Mouse (Mus musculus) MN1 (cell line): Measurements from ENCODE around the gene Eif4enif1.
"Not testable (repeated sequence)": the region's sequence is repeated elsewhere in the genome, so short reads cannot be mapped to it uniquely, and the experiment has no call there.

ENCODE experiments used
- DNase-seq: peaks from one replicate; pipeline ENCODE4 v3.0.0-alpha.2; 2016; ENCODE audit warnings: low spot score

Gene Eif4enif1

GRCm38 (mm10) chr11:3181971-3182370 is 20.2 kb upstream of the Eif4enif1 start:
- DNase-seq: not testable (repeated sequence)

- DNase-seq: peak; percentile 20
Observed at GRCm38 (mm10) chr11:3182707-3183106, 19.5 kb upstream of the Eif4enif1 start.

- DNase-seq: no peak
Observed at GRCm38 (mm10) chr11:3193363-3193762, 8.8 kb upstream of the Eif4enif1 start, which contains the start of gene Sfi1. Gene Sfi1, minus strand, starts transcription at chr11:3193463.

GRCm38 (mm10) chr11:3200636-3201035 is 1.6 kb upstream of the Eif4enif1 start:
- not testable (repeated sequence) for DNase-seq

- DNase-seq: peak; percentile 45
Observed at GRCm38 (mm10) chr11:3201326-3202230, 614 bp upstream of the Eif4enif1 start.

GRCm38 (mm10) chr11:3202781-3203441 is 719 bp downstream of the Eif4enif1 start:
- DNase-seq: peak; percentile 77

GRCm38 (mm10) chr11:3203771-3204170 is 1.6 kb downstream of the Eif4enif1 start:
- peak; percentile 27 for DNase-seq

GRCm38 (mm10) chr11:3205207-3205606 is 3.0 kb downstream of the Eif4enif1 start:
- no peak for DNase-seq

GRCm38 (mm10) chr11:3206783-3207182 is 4.6 kb downstream of the Eif4enif1 start:
- no peak for DNase-seq

- no peak for DNase-seq
Observed at GRCm38 (mm10) chr11:3212526-3212925, 10.3 kb downstream of the Eif4enif1 start.

GRCm38 (mm10) chr11:3223105-3223504 is 20.9 kb downstream of the Eif4enif1 start:
- no peak for DNase-seq

GRCm38 (mm10) chr11:3227113-3227512 is 24.9 kb downstream of the Eif4enif1 start:
- DNase-seq: no peak

- DNase-seq: no peak
Observed at GRCm38 (mm10) chr11:3232248-3232647, 30.1 kb downstream of the Eif4enif1 start.

GRCm38 (mm10) chr11:3233704-3234103 is 31.5 kb downstream of the Eif4enif1 start:
- DNase-seq: no peak

GRCm38 (mm10) chr11:3235277-3235676 is 33.1 kb downstream of the Eif4enif1 start:
- no peak for DNase-seq

- DNase-seq: no peak
Observed at GRCm38 (mm10) chr11:3242395-3242794, 40.2 kb downstream of the Eif4enif1 start.

GRCm38 (mm10) chr11:3243771-3244170 is 41.6 kb downstream of the Eif4enif1 start:
- no peak for DNase-seq

GRCm38 (mm10) chr11:3247387-3247786 is 45.2 kb downstream of the Eif4enif1 start:
- no peak for DNase-seq

GRCm38 (mm10) chr11:3259537-3259936 is 57.3 kb downstream of the Eif4enif1 start:
- no peak for DNase-seq

- peak; percentile 53 for DNase-seq
Observed at GRCm38 (mm10) chr11:3265291-3266078, 63.3 kb downstream of the Eif4enif1 start.

GRCm38 (mm10) chr11:3266079-3266685 is 64.0 kb downstream of the Eif4enif1 start, which contains the start of gene Drg1:
Gene Drg1, minus strand, starts transcription at chr11:3266415.
- DNase-seq: peak; percentile 99

- peak; percentile 43 for DNase-seq
Observed at GRCm38 (mm10) chr11:3267133-3267532, 64.9 kb downstream of the Eif4enif1 start.
